Comparison of ENCODE assay signal across 18 mouse cellular contexts in genomic region chr13:53511366-53511765, GRCm38 (mm10). TPM values are rescaled to one million over a fixed set of nuclear protein-coding genes. Genes with fewer than 3 reads are reported as not detected.
"Had no signal": no experiment of that assay in that cellular context is flagged by ENCODE, and none has a peak within 500 bp of the region (broad histone marks: within the 10 kb centered on the region; RNA-seq: fewer than 3 reads in every experiment).

No protein-coding gene starts in this region.

- ATAC-seq: hindbrain, embryonic 16.5 days; inflammation-experienced regulatory T-cells, adult 6 months; intestine, embryonic 15.5 days; intestine, postnatal 0 days had no signal

- DNase-seq: gastrocnemius, postnatal 14 days; heart, adult 18-20 months; heart, postnatal 10 days; heart, postnatal 4 days; kidney, adult 18-20 months; kidney, adult 8-10 months; kidney, postnatal 10 days; kidney, postnatal 25 days; kidney, postnatal 4 days; liver; liver, embryonic 13.5 days had no signal

RNA-seq across cellular contexts. Expression of gene Msx2, which starts 38.5 kb away (rescaled TPM):
- total RNA-seq: gastrocnemius, adult 18-20 months; gastrocnemius, adult 8-10 months; granulocyte monocyte progenitor cell, adult 5-6 weeks had no signal
